Mouse (Mus musculus): ENCODE results near the gene Dusp11.

DNA sequence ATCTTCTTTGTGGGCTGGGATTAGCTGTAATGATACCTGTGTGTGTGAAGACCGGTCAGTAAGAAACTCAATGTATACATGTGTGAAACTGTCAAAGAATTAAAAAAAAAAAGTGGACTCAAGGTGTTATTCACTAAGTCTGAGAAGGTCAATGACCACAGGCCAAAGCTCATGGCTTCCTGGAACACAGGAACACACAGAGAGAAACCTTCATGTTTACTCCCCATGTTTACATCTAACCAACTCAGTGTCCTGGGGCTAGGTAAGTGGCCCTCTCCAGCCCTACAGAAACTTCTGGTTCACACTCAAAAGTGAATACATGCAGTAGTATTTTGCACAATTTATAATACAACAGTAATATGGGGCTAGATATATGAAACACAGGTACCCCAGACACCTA, 51.8 kb downstream of the Dusp11 start:
- TF ChIP-seq POLR2A (IDR thresholded peaks at IDR 0.05; ENCODE audit: borderline replicate concordance, extremely low read depth, insufficient read depth, insufficient read length, poor library complexity, severe bottlenecking) (no peak), CTCF (IDR thresholded peaks at IDR 0.05; ENCODE audit: borderline replicate concordance, extremely low read depth, insufficient read depth, insufficient read length) (no peak)
